Mouse (Mus musculus) CH12.LX (cell line): ENCODE data around the gene Dnase1l3. TPM values are rescaled to one million over a fixed set of nuclear protein-coding genes. Genes with fewer than 3 reads are reported as not detected.

Experiments
- DNase-seq: peaks from one replicate; pipeline ENCODE4 v3.0.0-alpha.2; 2013; ENCODE audit errors: extremely low read depth
- H3K27ac ChIP-seq: 2 replicates; pipeline ENCODE4 v1.5.1; 2012; ENCODE audit warnings: low read depth, mild to moderate bottlenecking, control low read depth, moderate library complexity; ENCODE audit not compliant: insufficient read depth
- H3K27me3 ChIP-seq: replicated peaks from 2 replicates; pipeline ENCODE3; 2012; ENCODE audit warnings: inconsistent platforms
- H3K36me3 ChIP-seq, 2 experiments: replicated peaks in 1 of 2; 2 replicates each; pipeline versions ENCODE3 to v1.6.1; 2012; ENCODE audit warnings: inconsistent platforms in 1 of 2, low read length in 1 of 2, mild to moderate bottlenecking in 1 of 2, mixed read lengths in 1 of 2, moderate library complexity in 1 of 2; ENCODE audit not compliant: control insufficient read depth in 1 of 2, insufficient read depth in 1 of 2
- H3K4me1 ChIP-seq, 2 experiments: 2 replicates each; pipeline ENCODE4 v1.6.1; 2012; ENCODE audit warnings: inconsistent platforms in 1 of 2, moderate library complexity in 1 of 2; ENCODE audit not compliant: insufficient read depth in 2 of 2, control insufficient read depth in 1 of 2
- H3K4me2 ChIP-seq: 2 replicates; pipeline ENCODE4 v1.6.1; 2012; ENCODE audit warnings: low read depth, mild to moderate bottlenecking, control low read depth; ENCODE audit not compliant: poor library complexity, insufficient read depth, severe bottlenecking
- H3K4me3 ChIP-seq, 3 experiments: fragments of 150-350 bp in 1 of 3; sonication (generic) in 1 of 3; replicated peaks in 1 of 3; 2 replicates each; pipeline versions ENCODE3 to v1.5.1; 2011 to 2012; ENCODE audit warnings: low read depth in 2 of 3, low read length in 2 of 3, mild to moderate bottlenecking in 2 of 3, moderate library complexity in 2 of 3, control low read depth in 1 of 3, improper control_type of control experiment in 1 of 3, inconsistent platforms in 1 of 3, mixed read lengths in 1 of 3; ENCODE audit not compliant: poor library complexity in 1 of 3
- H3K79me2 ChIP-seq: replicated peaks from 2 replicates; pipeline ENCODE4 v1.6.1; 2012; ENCODE audit warnings: mild to moderate bottlenecking, moderate library complexity; ENCODE audit not compliant: control insufficient read depth, poor library complexity, insufficient read depth, severe bottlenecking; ENCODE audit errors: extremely low read depth
- H3K9ac ChIP-seq: 2 replicates; pipeline ENCODE4 v1.6.1; 2012; ENCODE audit warnings: low read depth, mild to moderate bottlenecking, control low read depth, moderate library complexity; ENCODE audit not compliant: insufficient read depth
- H3K9me3 ChIP-seq: replicated peaks from 2 replicates; pipeline ENCODE3; 2012; ENCODE audit warnings: low read length, inconsistent platforms, mixed read lengths
- E2F4 ChIP-seq: IDR thresholded peaks from 2 replicates; pipeline ENCODE4 v1.6.1; 2011; ENCODE audit warnings: low read depth, low read length, improper control_type of control experiment; ENCODE audit not compliant: insufficient replicate concordance
- ELF1 ChIP-seq: IDR thresholded peaks from 2 replicates; pipeline ENCODE4 v1.6.1; 2014; ENCODE audit warnings: low read depth, mild to moderate bottlenecking, inconsistent platforms, low read length, improper control_type of control experiment
- JUN ChIP-seq: IDR thresholded peaks from 2 replicates; pipeline ENCODE4 v1.6.1; 2011; ENCODE audit warnings: low read depth, mild to moderate bottlenecking, low read length, improper control_type of control experiment, moderate library complexity; ENCODE audit not compliant: insufficient read depth
- JUND ChIP-seq: conservative IDR thresholded peaks from 2 replicates; pipeline ENCODE4 v1.6.1; 2011; ENCODE audit warnings: low read depth, low read length, improper control_type of control experiment
- KAT2A ChIP-seq: IDR thresholded peaks from 2 replicates; pipeline ENCODE4 v1.6.1; 2012; ENCODE audit warnings: low read length, improper control_type of control experiment, inconsistent platforms; ENCODE audit not compliant: insufficient replicate concordance
- MAZ ChIP-seq: IDR thresholded peaks from 2 replicates; pipeline ENCODE4 v1.6.1; 2012; ENCODE audit warnings: low read depth, mild to moderate bottlenecking, inconsistent platforms, low read length, improper control_type of control experiment, moderate library complexity
- MEF2A ChIP-seq: IDR thresholded peaks from 2 replicates; pipeline ENCODE4 v1.6.1; 2014; ENCODE audit warnings: low read depth, mild to moderate bottlenecking, inconsistent platforms, low read length, improper control_type of control experiment, borderline replicate concordance
- RAD21 ChIP-seq: IDR thresholded peaks from 2 replicates; pipeline ENCODE4 v1.6.1; 2011; ENCODE audit warnings: low read depth, mild to moderate bottlenecking, low read length, improper control_type of control experiment, moderate library complexity
- RCOR1 ChIP-seq: conservative IDR thresholded peaks from 2 replicates; pipeline ENCODE4 v1.6.1; 2012; ENCODE audit warnings: low read depth, mild to moderate bottlenecking, inconsistent platforms, low read length, improper control_type of control experiment
- SMC3 ChIP-seq: IDR thresholded peaks from 2 replicates; pipeline ENCODE4 v1.6.1; 2011; ENCODE audit warnings: low read depth, low read length, improper control_type of control experiment
- TCF12 ChIP-seq: IDR thresholded peaks from 2 replicates; pipeline ENCODE4 v1.6.1; 2014; ENCODE audit warnings: low read depth, mild to moderate bottlenecking, inconsistent platforms, low read length, improper control_type of control experiment
- UBTF ChIP-seq: IDR thresholded peaks from 2 replicates; pipeline ENCODE4 v1.6.1; 2012; ENCODE audit warnings: low read depth, mild to moderate bottlenecking, inconsistent platforms, low read length, improper control_type of control experiment, moderate library complexity
- USF2 ChIP-seq: conservative IDR thresholded peaks from 2 replicates; pipeline ENCODE4 v1.6.1; 2011; ENCODE audit warnings: low read depth, low read length, improper control_type of control experiment
- ZKSCAN1 ChIP-seq: IDR thresholded peaks from 2 replicates; pipeline ENCODE4 v1.6.1; 2012; ENCODE audit warnings: low read depth, inconsistent platforms, low read length, improper control_type of control experiment, borderline replicate concordance
- ZMIZ1 ChIP-seq: IDR thresholded peaks from 2 replicates; pipeline ENCODE4 v1.6.1; 2012; ENCODE audit warnings: low read depth, mild to moderate bottlenecking, inconsistent platforms, low read length, improper control_type of control experiment
- dilution Hi-C: fragments of 300-500 bp; cut with MboI; formaldehyde crosslinking; loops from 2 replicates; pipeline ENCODE4 v1.14.3; 2020; ENCODE audit warnings: low sequenced_read_pairs; ENCODE audit not compliant: extremely low pct_unique_long_range_greater_than_20kb, extremely low pct_ligation_motif_present
- in situ Hi-C: fragments of 300-500 bp; cut with MboI; formaldehyde crosslinking; loops from 3 replicates; pipeline ENCODE4 v1.14.3; 2019; ENCODE audit warnings: low sequenced_read_pairs, low pct_ligation_motif_present, low pct_unique_long_range_greater_than_20kb, mixed read lengths
- polyA plus RNA-seq: library from polyadenylated mRNA; unstranded; fragments of >175 nt; gene quantifications from 2 replicates; pipeline ENCODE4 v1.2.1, GENCODE M21; 2012; ENCODE audit warnings: low read depth; ENCODE audit not compliant: insufficient read length
- total RNA-seq, 2 experiments: library from RNA; depleted of rRNA; stranded (reverse); fragments of 300-350 nt in 1 of 2; fragments of >200 nt in 1 of 2; gene quantifications; 2 replicates each; pipeline ENCODE4 v1.2.3; 2012 to 2014

Dnase1l3 gene
- total and polyA plus RNA-seq, 3 experiments = 2.5 to 36.0 (median 2.9) TPM

GRCm38 (mm10) chr14:7963160-7963559 is 31.2 kb downstream of the Dnase1l3 start:
- Histone ChIP-seq H3K36me3 (peaks cover 10 to 31% of the 10 kb centered on the region in 2 experiments), H3K4me1 (peaks cover 12 to 41% of the 10 kb centered on the region in 2 experiments), H3K9me3 (no peaks in the 10 kb centered on the region), H3K27me3 (no peaks in the 10 kb centered on the region), H3K9ac (no peak overlapping the region), H3K79me2 (no peaks in the 10 kb centered on the region), H3K27ac (no peak overlapping the region), H3K4me2 (no peak overlapping the region), H3K4me3 (no peak overlapping the region)
- in situ Hi-C loops (loop anchor here (5.0 to 10.0 kb wide), 4 partner anchors 39 to 372 kb away; partner anchors contain the start of genes Abhd6 and Flnb), dilution Hi-C loops (no loop called here)
- DNase-seq = no peak
- TF ChIP-seq UBTF = no peak
- TF ChIP-seq RCOR1 = no peak
- TF ChIP-seq SMC3 = no peak
- TF ChIP-seq ZKSCAN1 = no peak

- no peak overlapping the region for H3K9ac ChIP-seq
- H3K36me3 ChIP-seq = peaks cover 10 to 26% of the 10 kb centered on the region in 2 experiments
- no peak overlapping the region for H3K4me2 ChIP-seq
- H3K27ac ChIP-seq = no peak overlapping the region
- dilution Hi-C loops = no loop called here
- H3K9me3 ChIP-seq = no peaks in the 10 kb centered on the region
- no peak overlapping the region for H3K4me3 ChIP-seq
- TF ChIP-seq RCOR1 (no peak), RAD21 (no peak), MAZ (no peak), ZKSCAN1 (no peak), KAT2A (no peak)
- TF ChIP-seq, all 38 proteins: peak for 0
- peaks cover 12 to 43% of the 10 kb centered on the region in 2 experiments for H3K4me1 ChIP-seq
- no peaks in the 10 kb centered on the region for H3K79me2 ChIP-seq
- no peaks in the 10 kb centered on the region for H3K27me3 ChIP-seq
- in situ Hi-C loops = loop anchor here (5.0 to 10.0 kb wide), 4 partner anchors 40 to 372 kb away; partner anchors contain the start of genes Abhd6 and Flnb
- no peak for DNase-seq
These were observed 31.7 kb downstream of the Dnase1l3 start for GRCm38 (mm10) chr14:7962626-7963025.

- peaks cover 12 to 43% of the 10 kb centered on the region in 2 experiments for H3K4me1 ChIP-seq
- H3K9me3 ChIP-seq = no peaks in the 10 kb centered on the region
- H3K79me2 ChIP-seq = no peaks in the 10 kb centered on the region
- H3K9ac ChIP-seq = no peak overlapping the region
- DNase-seq = no peak
- no peak overlapping the region for H3K4me2 ChIP-seq
- no peaks in the 10 kb centered on the region for H3K27me3 ChIP-seq
- TF ChIP-seq RAD21 (no peak), TCF12 (no peak), SMC3 (no peak), RCOR1 (no peak), ZMIZ1 (no peak), MEF2A (no peak), ZKSCAN1 (no peak), USF2 (no peak), ELF1 (no peak), JUN (no peak), E2F4 (no peak), MAZ (no peak), JUND (no peak)
- dilution Hi-C loops = no loop called here
- peaks cover 3 to 17% of the 10 kb centered on the region in 2 experiments for H3K36me3 ChIP-seq
- no peak overlapping the region for H3K27ac ChIP-seq
- no peak overlapping the region for H3K4me3 ChIP-seq
- in situ Hi-C loops = loop anchor here (5.0 to 10.0 kb wide), 4 partner anchors 41 to 373 kb away; partner anchors contain the start of genes Abhd6 and Flnb
These were observed 32.7 kb downstream of the Dnase1l3 start for GRCm38 (mm10) chr14:7961714-7962113.
